Mouse (Mus musculus) thymus, adult 2 months (tissue): ENCODE measurements around the gene Nfe2. TPM values are rescaled to one million over a fixed set of nuclear protein-coding genes. Genes with fewer than 3 reads are reported as not detected.

Experiments used
- DNase-seq: peaks from one replicate; pipeline ENCODE4 v3.0.0; 2021
- H3K27ac ChIP-seq: fragments of 200-500 bp; 2 replicates; pipeline ENCODE4 v1.5.1; 2012; ENCODE audit warnings: low read length, control low read depth; ENCODE audit not compliant: control insufficient read depth, insufficient read depth
- H3K27me3 ChIP-seq: fragments of 200-500 bp; 2 replicates; pipeline ENCODE4 v1.6.1; 2012; ENCODE audit warnings: mild to moderate bottlenecking, low read length, moderate library complexity, mixed read lengths; ENCODE audit not compliant: control insufficient read depth, insufficient read depth
- H3K36me3 ChIP-seq: fragments of 200-500 bp; 2 replicates; pipeline ENCODE4 v1.6.1; 2012; ENCODE audit warnings: mild to moderate bottlenecking, low read length, moderate library complexity; ENCODE audit not compliant: control insufficient read depth, insufficient read depth
- H3K4me1 ChIP-seq: fragments of 200-500 bp; replicated peaks from 2 replicates; pipeline ENCODE4 v1.6.1; 2012; ENCODE audit warnings: low read length; ENCODE audit not compliant: control insufficient read depth, insufficient read depth
- H3K4me3 ChIP-seq: fragments of 200-500 bp; 2 replicates; pipeline ENCODE4 v1.5.1; 2012; ENCODE audit warnings: mild to moderate bottlenecking, low read length, control low read depth, moderate library complexity; ENCODE audit not compliant: control insufficient read depth, insufficient read depth
- CTCF ChIP-seq: fragments of 200-500 bp; IDR thresholded peaks from 2 replicates; pipeline ENCODE4 v1.5.1; 2012; ENCODE audit warnings: mild to moderate bottlenecking, control low read depth, low read length, moderate library complexity, borderline replicate concordance; ENCODE audit not compliant: control insufficient read depth, poor library complexity, insufficient read depth; ENCODE audit errors: extremely low read depth
- POLR2A ChIP-seq: fragments of 200-500 bp; IDR thresholded peaks from 2 replicates; pipeline ENCODE4 v1.6.1; 2012; ENCODE audit warnings: mild to moderate bottlenecking, low read length, control low read depth, moderate library complexity; ENCODE audit not compliant: control insufficient read depth, poor library complexity, insufficient read depth; ENCODE audit errors: extremely low read depth
- WGBS: fragments of 180-500 bp; shearing (Covaris S2); methylation state at CpG from one replicate; pipeline ENCODE4 v1.1.7; 2018; 5-methylcytosine and 5-hydroxymethylcytosine counted together
- polyA plus RNA-seq: library from polyadenylated mRNA; depleted of rRNA; stranded (reverse); fragments of >200 nt; gene quantifications from 2 replicates; pipeline ENCODE4 v1.2.3, GENCODE M21; 2012; rRNA removed

Gene Nfe2
- 4.9 and 7.3 TPM in 2 replicates for polyA plus RNA-seq

DNA sequence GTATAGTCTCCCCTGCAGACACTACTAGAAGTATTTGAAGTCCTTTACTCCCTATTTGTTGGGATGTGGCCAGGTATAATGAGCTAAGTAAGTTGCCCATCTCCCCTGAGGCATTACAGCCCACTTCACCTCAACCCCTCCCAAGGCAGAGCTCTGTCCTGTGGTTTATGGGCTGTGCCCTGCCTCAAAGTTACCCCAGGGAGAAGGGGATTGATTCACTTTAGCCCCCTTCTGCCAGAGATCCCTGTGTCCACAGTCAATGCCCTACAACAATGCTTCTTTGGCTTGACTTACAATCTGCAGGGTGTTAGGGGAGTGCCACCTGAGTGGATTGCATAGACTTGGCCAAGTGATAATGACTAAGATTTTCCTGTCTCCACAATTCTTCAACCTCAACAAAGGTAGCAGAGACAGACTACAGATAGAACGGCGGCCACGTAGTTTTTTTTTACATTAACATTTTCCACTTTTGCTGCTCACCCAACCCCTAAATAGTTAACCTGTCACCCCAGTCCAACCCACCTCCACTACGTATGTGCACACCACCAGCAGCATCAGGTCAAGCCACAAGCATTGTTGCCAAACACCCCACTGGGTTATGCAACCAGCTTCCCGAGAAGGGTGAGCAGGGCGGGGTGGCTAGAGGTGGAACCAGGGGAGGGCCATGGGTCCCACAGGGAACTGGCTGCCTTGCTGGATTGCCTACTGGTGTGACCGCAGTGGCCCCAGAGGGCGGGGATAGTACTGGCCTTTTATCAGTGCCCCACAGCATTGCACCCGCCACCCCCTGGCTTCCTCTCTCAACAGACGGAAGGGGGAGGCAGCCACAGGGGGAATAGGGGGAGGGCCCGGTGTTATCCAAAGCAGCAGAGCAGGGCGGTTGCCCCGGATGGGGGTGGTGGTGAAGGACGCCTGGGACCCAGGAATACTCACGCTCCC lies at the start of gene Nfe2:
Nfe2 (minus strand) TSS at position 614 of the 939 bp plus-strand sequence.
- Histone ChIP-seq H3K27me3 (no peaks in the 10 kb centered on the region), H3K4me1 (peaks cover 22% of the 10 kb centered on the region), H3K27ac (no peak within 1 kb of the TSS), H3K4me3 (peak within 1 kb of the TSS; percentile 17), H3K36me3 (no peaks in the 10 kb centered on the region)
- DNase-seq: peak; percentile 75
- 3% methylated on average over 15 of the region's 15 CpGs for WGBS
- TF ChIP-seq POLR2A: no peak
- TF ChIP-seq CTCF: no peak

GRCm38 (mm10) chr15:103307125-103307524 lies 48.9 kb upstream of the Nfe2 start:
- Histone ChIP-seq H3K4me1 (peaks cover 11% of the 10 kb centered on the region), H3K27ac (no peak overlapping the region)

GRCm38 (mm10) chr15:103305792-103306645 lies 47.8 kb upstream of the Nfe2 start:
- no peak for DNase-seq
- H3K36me3 ChIP-seq: no peaks in the 10 kb centered on the region
- H3K4me1 ChIP-seq: peaks cover 11% of the 10 kb centered on the region
- no peak overlapping the region for H3K27ac ChIP-seq
- peak overlapping the region; percentile 54 for H3K4me3 ChIP-seq
- H3K27me3 ChIP-seq: no peaks in the 10 kb centered on the region
- TF ChIP-seq CTCF: no peak
- no peak for TF ChIP-seq POLR2A
- 40% methylated on average over 8 of the region's 8 CpGs for WGBS

More at GRCm38 (mm10) chr15:103307125-103307524, 48.9 kb upstream of the Nfe2 start:
- H3K27me3 ChIP-seq: no peaks in the 10 kb centered on the region
- H3K36me3 ChIP-seq: no peaks in the 10 kb centered on the region
- peak; percentile 90 for DNase-seq
- WGBS: 1% methylated on average over 7 of the region's 7 CpGs
- no peak overlapping the region for H3K4me3 ChIP-seq
- TF ChIP-seq CTCF: peak; percentile 46; the same call in 1 of the 2 replicates
- no peak for TF ChIP-seq POLR2A

DNA sequence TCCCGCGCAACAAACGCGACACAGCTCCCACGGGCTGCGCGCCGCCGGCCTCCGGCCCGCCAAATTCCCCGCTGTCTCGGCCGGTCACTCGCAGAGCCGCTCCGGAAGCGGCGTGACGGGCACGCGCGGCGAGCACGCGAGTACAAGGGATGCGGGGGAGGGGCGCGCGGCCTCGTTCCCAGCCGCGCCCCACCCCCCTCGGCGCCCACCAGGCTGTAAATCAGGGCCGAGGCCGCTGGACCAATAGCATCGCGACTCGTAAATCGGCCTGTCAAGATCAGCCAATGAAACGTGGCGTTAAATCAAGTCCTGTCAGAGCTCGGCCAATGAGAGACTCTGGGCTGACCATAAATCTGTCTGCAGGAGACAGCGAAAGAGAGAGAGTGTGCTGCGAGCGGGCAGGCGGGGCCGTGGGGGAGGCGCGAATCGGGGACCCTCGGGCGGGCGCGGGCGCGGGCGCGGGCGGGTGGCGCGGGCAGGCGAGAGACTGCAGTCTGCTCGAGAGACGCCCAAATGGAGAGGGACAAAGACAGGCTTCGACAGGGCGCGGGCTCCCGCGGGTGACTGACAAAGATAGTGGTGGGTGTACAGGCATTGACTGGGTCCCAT lies 47.0 kb upstream of the Nfe2 start:
- Histone ChIP-seq H3K27me3 (no peaks in the 10 kb centered on the region), H3K36me3 (no peaks in the 10 kb centered on the region), H3K27ac (no peak overlapping the region), H3K4me1 (peaks cover 11% of the 10 kb centered on the region), H3K4me3 (peak overlapping the region; percentile 54)
- WGBS: under 1% methylated on average over 71 of the region's 71 CpGs
- DNase-seq: peak; percentile 85
- TF ChIP-seq POLR2A: peak; percentile 41; the same call in 1 of the 2 replicates
- TF ChIP-seq CTCF: no peak; the same call in 1 of the 2 replicates

- DNase-seq: no peak
- peaks cover 11% of the 10 kb centered on the region for H3K4me1 ChIP-seq
These were observed 46.4 kb upstream of the Nfe2 start for GRCm38 (mm10) chr15:103304616-103304969.

More at GRCm38 (mm10) chr15:103304616-103304969, 46.4 kb upstream of the Nfe2 start:
- Histone ChIP-seq H3K27me3 (no peaks in the 10 kb centered on the region), H3K4me3 (peak overlapping the region; percentile 54), H3K27ac (no peak overlapping the region), H3K36me3 (no peaks in the 10 kb centered on the region)
- WGBS: 2% methylated on average over 9 of the region's 9 CpGs
- TF ChIP-seq POLR2A (no peak), CTCF (no peak)
